Mouse (Mus musculus) erythroblast, embryonic 14.5 days (primary cell): ENCODE results near the gene Olfr522.

ENCODE experiments used
- GATA1 ChIP-seq: IDR thresholded peaks from 2 replicates; pipeline ENCODE4 v1.6.1; 2012; ENCODE audit warnings: low read length, inconsistent platforms, mixed read lengths
- TAL1 ChIP-seq: IDR thresholded peaks from 3 replicates; pipeline ENCODE4 v1.6.1; 2012; ENCODE audit warnings: low read length, inconsistent platforms, mixed read lengths

DNA sequence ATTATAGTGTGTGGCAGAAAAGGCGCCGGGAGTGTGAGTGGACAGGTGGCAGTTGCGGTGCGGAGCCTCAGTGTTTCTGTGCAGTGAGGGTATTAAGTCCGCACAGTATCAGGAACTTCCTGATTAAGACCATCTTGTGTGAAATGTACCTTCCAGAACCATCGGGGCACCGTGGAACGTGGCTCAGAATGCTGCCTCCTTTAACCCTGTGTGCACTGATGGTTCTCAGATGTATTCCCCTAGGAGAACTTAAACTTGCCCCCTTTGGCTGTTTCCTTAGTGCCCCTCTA, 26.6 kb downstream of the Olfr522 start:
- TF ChIP-seq GATA1 = no peak
- no peak for TF ChIP-seq TAL1
